Mouse (Mus musculus): ENCODE measurements around the gene Gpatch4.

Gpatch4 gene

DNA sequence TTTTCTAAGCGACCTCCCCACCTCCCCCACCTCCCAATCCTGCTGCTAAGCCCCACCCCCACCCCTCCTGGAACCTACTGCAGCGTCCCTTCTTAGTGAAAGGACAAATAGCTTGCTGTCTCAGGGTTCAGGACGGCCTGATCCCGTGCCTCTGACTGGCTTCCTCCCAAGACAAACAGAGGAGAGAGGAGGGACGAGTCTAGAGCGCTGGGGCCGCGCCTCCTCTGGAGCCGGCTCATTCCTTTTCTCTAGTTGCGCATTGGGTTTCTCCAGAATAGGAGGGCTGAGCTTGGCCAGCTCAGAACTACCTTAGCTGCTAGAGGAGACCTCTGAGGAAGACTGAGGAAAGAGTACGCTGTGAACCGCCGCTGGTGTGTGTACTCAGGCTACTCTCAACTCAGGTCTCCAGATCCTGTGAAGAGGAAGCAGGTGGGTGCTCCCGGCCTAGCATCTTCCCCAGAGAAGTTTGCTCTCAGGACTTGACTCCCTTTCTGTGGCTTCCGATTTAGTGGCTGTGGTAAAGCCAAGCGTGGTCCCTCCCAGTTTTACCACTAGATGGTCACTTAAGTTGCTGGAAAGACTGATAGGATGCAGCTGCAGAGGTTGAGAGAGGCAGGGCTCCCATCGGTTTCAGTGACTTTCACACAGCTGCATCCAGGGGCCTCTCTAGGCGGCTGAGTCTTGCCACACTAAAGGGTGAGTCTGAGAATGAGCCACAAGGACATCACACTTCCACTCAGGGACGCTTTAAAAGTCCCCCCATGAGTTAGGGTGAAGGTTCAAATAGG, 12.1 kb upstream of the Gpatch4 start:
- in situ Hi-C loops (cut with MboI, MseI) = no loop called here

DNA sequence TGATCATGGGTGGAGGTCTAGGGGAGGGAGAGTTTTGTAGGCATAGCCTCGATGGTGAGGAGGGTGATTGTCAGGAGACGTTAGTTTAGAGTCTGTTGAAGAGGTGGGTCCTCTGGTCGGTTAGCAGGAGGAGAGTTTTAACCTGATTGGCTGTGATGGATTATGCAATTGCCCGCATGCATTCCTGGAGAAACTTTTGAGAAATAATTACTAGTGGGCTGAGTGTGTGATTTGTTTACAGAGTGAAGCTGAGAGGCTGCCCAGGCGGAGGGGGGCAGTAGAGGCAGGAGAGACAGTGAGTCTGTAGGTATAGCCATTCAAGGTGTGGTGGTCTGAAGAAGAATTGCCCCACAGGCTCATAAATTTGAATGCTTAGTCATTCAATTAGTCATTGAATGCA, 9.4 kb upstream of the Gpatch4 start:
- in situ Hi-C loops (cut with MboI, MseI) = no loop called here

DNA sequence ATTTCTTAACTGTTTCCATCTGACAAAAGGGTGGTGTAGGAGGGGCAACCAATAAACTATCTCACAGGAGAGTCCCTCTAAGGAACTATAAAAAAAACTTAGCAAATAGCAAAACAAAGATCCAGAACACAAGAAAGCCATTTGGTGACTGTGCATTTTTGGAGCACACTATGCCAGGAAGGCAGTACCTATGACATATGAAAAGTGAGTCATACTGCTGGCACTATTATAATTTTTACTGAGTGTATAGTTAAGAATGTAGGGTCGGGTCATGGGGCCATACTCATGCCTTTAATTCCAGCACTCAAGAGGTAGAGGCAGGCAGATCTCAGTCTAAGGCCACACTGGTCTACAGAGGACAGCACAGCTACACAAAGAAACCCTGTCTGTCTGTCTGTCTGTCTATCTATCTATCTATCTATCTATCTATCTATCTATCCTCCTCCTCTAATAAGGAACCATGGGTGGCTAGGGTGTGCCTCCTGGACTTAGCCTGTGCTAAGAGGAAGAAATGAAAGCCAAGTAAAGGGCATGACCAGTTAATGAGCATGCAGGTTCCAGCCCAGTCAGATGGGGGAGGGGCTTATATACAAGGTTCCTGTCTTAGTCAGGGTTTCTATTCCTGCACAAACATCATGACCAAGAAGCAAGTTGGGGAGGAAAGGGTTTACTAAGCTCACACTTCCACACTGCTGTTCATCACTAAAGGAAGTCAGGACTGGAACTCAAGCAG, 7.2 kb upstream of the Gpatch4 start:
- in situ Hi-C loops (cut with MboI, MseI) = no loop called here

DNA sequence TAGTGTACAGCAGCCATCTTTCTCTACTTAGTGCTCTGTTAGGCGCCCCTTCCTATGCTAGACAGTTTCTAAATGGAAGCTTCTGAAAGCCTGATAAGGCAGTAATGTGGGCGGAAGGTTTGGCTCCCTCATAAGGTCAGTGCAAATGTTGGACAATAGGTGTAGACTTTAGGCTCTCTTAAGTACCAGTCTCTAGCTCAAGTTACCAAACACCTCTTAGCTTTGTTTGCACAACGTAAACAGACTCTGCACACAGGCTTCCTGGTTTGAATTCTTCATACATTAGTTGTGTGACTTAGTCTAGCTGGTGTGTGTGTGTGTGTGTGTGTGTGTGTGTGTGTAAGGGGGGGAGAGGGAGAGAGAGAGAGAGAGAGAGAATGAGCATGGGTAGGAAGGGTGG, 6.6 kb downstream of the Gpatch4 start:
- in situ Hi-C loops (cut with MboI, MseI) = no loop called here

DNA sequence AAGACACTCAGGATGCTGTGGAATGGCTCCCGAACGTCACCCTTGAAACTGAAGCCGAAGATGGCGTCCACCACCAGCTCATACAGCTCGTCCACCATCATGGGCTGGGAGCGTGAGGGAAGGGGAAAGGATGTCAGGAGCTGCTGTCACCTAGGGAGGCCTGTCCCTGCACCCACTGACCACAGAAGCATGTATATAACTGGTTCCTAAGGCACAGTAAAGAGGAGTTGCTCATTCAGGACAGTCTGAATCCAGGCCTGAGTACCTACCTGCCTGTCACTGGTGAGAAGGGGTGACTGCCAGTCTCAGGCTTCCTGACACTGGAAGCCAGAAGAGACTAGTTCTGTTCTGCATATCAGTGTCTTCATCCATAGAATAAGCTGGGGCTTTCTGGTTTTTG, 14.1 kb downstream of the Gpatch4 start:
- in situ Hi-C loops (cut with MboI, MseI) = loop anchor here in 1 of 2 experiments (5.0 kb wide), 1 partner anchor 35 kb away; no protein-coding TSS in a partner anchor

DNA sequence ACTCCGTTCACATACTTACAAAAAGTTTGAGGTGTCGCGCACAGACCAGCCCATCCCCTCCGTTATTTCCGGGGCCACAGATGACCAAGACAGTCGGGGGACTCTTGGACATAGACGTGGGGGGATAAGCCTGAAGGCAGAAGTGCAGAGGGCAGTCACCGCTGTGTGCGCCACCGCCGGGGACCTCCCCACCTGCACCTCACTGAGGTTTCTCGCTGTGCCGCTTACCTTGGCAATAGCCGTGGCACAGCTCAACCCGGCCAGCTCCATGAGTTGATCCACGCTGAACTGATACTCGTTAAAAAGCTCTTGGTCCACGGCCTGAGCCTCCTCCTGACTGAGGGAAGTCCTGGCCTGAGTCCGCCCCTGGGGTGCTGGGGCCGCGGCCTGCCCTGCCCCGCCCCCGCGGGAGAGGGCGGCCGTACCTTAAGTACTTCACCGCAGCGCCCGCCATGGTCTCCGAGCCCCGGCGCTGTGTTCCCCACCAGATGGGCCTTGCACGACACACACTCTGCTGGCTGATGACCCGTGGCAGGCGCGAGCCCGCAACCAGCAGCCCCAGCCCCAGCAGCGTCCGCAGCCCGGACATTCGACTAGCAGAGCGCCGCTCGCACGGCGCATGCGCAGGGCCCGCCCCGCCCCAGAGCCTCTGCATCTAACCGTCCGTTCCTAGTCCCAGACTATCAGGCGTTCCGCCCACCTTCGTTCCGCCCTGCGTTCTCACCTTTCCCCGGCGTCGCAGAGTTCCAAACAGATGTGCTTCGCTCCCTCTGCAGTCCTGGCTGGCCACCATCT, 15.2 kb downstream of the Gpatch4 start, which contains the start of gene Naxe:
Gene Naxe (minus strand): TSS at position 594 of the 795 bp plus-strand sequence.
- in situ Hi-C loops (cut with MboI, MseI) = loop anchor here in 1 of 2 experiments (5.0 kb wide), 1 partner anchor 36 kb away; no protein-coding TSS in a partner anchor

DNA sequence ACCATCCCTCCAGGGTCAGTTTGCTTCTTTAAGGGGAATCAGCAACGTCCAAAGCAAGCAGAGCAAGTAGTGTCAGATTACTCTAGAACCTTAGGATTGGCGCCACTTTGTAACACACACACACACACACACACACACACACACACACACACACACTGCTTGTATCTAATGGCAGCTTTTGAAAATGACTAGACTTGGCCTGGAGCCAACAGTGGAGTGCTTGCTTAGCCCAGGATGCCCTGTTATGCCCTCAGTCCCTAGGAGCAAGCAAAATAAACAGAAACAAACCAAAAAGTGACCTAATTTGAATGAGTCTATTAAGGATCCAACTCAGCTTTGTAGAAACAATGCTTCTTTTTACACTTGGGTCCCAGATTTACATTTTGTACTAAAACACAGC, 25.5 kb downstream of the Gpatch4 start:
- in situ Hi-C loops (cut with MboI, MseI) = no loop called here

DNA sequence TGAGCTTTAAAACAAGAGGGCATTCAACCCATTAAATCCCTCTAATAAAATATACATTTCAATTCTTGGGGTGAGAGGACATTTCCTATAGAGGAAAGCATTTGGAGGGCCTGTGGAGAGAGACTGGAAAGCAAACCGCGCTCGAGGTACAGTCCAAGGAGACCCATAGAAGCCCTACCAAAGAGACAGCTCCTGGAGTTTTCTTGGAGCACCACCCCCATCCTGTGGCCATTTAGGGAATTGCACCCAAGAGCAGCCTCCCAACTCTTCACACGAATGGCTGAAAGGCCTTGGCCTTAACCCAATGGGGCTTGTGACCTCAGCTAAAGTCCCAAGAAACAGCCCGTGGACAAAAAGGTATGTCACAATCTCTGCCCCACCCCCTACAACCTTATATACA, 28.9 kb downstream of the Gpatch4 start:
- in situ Hi-C loops (cut with MboI, MseI) = loop anchor here (5.0 kb wide), 2 partner anchors 64 to 69 kb away; partner anchors contain the start of gene Bcan (in 1 of the 2)

DNA sequence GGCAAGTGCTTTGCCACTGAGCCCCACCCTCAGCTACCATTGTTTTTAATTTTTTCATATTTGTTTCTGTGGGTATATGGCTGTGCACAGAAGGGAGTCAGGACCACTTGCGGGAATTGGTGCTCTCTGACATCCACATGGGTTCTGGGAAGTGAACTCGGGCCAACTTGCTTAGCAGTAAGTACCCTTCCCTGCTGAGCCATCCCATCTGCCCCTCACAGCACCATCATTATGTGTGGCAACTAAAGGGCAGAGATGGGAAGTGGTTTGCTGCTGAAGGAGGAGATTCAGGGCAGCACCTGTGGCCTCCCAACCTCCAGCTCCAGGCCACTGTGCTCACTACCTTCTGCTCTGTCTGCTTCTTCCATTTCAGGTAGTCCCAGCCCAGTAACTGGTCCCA, 30.7 kb downstream of the Gpatch4 start:
- in situ Hi-C loops (cut with MboI, MseI) = loop anchor here (5.0 kb wide), 2 partner anchors 66 to 71 kb away; partner anchors contain the start of gene Bcan (in 1 of the 2)

DNA sequence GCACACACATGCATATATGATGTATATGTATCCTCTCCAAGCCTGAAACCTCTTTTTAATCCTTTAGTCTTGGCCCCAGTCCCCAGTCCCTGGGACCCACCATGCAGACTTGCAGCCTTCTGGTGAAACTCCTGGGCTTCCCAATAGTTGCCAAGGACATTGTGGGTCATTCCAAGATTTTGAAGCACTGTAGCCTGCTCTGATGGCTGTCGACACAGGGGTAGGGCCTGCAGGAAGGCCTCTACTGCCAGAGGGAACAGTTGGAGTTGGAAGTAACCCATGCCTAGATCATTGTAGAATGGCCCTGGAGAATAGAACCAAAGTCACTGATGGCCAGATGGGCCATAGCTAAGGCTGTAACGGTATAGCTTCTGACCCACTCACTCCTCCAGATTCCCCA, 31.4 kb downstream of the Gpatch4 start:
- in situ Hi-C loops (cut with MboI, MseI) = loop anchor here (5.0 kb wide), 2 partner anchors 67 to 72 kb away; partner anchors contain the start of gene Bcan (in 1 of the 2)

DNA sequence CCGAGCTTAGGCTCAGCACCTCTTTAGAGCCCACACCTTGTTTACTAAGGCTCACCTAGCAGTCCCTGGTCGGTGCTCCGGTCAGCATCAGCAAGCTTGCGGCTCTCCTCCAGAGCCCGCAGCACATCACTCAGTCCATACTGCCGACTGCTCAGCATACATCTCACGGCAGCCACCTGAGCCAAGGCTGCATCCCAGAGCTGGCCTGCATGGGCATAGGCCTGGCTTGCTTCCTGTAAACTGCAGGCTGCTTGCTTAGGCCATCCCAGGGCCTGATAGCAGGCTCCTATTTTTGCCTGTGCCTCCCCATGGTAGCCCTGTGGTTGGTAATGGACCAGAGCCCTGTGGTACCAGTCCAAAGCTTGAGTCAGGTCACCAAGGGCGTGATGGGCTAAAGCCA, 31.9 kb downstream of the Gpatch4 start:
- in situ Hi-C loops (cut with MboI, MseI) = loop anchor here (5.0 kb wide), 2 partner anchors 67 to 72 kb away; partner anchors contain the start of gene Bcan (in 1 of the 2)

DNA sequence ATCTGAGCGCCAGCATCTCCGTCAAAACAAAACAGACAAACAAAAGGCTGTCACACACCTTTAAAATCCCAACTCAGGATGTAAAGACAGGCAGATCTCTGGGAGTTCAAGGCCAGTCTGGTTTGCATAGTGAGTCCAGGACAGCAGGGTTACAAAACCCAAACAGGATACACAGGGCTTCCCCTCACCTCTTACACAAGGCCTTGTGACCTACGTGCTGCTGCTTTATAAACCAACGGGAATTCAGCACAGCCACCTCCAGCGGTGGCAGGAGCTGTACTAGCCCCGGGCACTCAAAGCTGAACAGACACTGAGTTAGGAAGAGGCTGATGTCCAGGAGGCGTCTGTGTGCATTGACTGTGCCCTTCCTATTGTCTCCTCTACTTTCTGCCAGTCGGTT, 34.5 kb downstream of the Gpatch4 start:
- in situ Hi-C loops (cut with MboI, MseI) = no loop called here

DNA sequence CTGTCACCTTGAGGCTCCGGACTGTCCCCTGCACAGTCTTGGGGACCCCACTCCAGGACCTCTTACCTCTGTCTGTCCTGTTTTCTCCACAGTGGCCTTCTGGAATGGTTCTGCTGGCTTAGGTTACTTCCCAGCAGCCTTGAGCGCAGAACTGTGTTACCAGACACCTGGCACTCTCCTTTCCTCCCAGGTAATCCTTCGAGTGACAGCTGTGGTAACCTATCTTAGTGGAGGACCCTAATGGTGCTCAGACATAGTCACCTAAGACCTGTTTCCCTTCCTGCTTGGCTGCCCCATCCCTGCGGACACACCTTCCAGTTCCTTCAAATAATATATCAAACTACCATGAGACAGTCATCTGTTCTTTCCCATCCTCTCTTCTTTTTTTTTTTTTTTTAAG, 35.3 kb downstream of the Gpatch4 start, which contains the start of gene Ttc24:
Gene Ttc24 (minus strand): TSS at position 101 of the 400 bp plus-strand sequence.
- in situ Hi-C loops (cut with MboI, MseI) = no loop called here

DNA sequence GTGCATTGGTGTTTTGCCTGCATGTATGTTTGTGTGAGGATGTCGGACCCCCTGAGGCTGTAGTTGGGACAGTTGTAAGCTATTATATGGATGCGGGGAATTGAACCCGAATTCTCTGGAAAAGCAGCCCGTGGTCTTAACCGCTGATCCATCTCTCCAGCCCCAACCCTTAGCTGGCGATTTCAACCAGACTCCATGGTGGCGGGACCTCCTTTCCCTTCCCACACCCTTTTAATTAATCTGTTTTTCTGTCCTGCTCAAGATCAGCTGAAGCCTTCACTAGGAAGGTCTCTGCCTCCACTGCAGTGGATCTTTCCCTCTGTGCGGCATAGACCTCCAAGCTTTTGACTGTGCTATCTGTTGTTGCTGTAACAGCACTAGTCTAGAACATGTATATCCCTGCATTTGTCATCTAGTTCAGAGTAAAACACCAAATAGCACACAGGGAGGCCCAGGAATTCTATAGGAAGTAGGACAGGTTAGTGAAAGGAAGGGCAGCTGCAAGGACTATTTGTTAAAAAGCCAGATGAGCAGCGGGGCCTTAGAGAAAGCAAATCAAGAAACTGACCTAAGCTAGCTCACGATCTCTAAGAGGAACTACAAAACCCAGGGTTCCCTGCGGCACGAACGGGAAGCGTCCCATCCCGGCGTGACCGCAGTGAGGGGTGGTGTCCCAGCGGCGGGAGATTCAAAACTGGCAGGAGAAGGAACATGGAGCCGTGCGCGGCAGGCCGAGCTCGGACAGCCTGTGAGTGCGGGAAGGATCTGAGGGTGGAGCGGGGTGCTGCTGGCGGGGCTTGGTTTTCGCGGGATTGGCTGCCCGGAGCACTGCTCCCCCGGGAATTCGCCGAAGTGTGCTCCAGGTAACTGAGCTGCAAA, 38.7 kb downstream of the Gpatch4 start, which contains the start of gene Iqgap3:
Gene Iqgap3 (plus strand): TSS at position 627 of the 879 bp plus-strand sequence.
- in situ Hi-C loops (cut with MboI, MseI) = loop anchor here in 1 of 2 experiments (10.0 kb wide), 1 partner anchor 163 kb away; no protein-coding TSS in a partner anchor

DNA sequence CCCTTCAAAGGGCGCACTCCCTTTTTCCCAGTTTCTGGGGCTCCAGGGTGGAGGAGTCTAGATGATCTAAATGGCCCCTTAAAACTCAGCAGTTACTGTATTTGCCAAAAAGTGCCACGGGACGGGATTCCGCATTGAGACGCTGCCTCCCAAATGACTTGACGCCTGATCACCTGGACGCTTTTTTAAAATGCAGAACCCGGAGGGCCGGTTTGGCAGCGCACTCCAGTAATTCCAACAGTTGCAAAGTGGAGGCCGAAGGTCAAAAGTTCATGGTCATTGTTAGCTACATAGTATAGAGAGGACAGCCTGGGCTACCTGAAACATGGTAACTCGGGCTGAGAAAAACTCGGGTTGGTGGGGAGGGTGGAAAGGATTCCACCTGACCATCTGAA, 39.3 kb downstream of the Gpatch4 start:
- in situ Hi-C loops (cut with MboI, MseI) = loop anchor here in 1 of 2 experiments (10.0 kb wide), 1 partner anchor 163 kb away; no protein-coding TSS in a partner anchor

DNA sequence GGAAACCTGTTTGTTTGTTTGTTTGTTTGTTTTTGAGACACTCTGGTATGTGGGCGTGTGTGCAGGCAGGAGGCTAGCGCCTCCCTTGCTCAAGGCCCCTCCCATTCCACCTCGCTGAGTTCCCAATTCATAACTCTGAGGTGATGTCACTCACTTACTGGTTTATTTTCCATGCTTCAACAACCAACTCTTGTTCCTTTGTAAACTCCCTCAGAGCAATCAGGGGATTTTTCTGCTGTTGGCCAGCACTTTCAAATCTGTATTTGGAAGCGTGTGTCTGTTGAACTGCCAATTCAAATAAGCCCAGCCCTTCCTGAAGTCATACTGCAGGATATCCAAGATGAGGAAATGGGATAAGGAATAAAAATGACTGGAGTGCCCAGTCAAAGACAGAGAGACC, 39.8 kb downstream of the Gpatch4 start:
- in situ Hi-C loops (cut with MboI, MseI) = loop anchor here in 1 of 2 experiments (10.0 kb wide), 1 partner anchor 162 kb away; no protein-coding TSS in a partner anchor

DNA sequence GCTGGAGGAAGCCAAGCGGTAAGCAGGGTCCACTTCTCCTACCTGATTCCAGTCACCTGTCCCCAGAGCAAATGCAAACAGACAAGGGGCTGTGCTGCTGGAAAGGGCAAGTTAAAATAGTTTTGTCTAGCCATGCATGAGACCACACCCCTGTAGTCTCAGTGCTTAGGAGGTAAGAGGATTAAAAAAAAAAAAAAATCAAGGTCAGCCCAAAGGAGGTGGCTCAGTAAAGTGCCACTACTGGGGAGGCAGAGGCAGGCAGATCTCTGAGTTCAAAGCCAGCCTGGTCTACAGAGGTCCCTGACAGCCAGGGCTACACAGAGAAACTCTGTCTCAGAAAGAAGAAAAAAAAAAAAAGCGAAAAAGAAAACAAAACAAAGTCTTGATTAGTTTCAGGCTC, 41.1 kb downstream of the Gpatch4 start:
- in situ Hi-C loops (cut with MboI, MseI) = loop anchor here in 1 of 2 experiments (10.0 kb wide), 1 partner anchor 161 kb away; no protein-coding TSS in a partner anchor

DNA sequence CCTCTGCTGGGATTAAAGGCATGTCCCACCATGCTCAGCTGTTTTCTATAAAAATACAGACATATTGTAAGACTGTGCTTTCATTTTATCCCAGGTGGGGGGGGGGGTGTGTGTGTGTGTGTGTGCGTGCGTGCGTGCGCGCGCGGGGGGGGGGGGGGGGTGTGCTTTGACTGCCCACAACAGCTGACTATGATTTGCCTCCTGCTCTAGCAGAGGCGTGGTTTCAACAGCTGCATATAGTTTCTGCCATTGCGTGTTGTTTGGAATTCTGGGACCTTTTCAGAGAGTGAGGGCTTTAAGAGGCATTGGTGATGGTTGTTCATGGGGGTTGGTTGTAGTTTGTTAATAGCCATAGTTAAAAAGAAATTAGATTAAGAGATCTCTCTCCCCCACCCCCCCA, 42.6 kb downstream of the Gpatch4 start:
- in situ Hi-C loops (cut with MboI, MseI) = loop anchor here in 1 of 2 experiments (10.0 kb wide), 1 partner anchor 159 kb away; no protein-coding TSS in a partner anchor

DNA sequence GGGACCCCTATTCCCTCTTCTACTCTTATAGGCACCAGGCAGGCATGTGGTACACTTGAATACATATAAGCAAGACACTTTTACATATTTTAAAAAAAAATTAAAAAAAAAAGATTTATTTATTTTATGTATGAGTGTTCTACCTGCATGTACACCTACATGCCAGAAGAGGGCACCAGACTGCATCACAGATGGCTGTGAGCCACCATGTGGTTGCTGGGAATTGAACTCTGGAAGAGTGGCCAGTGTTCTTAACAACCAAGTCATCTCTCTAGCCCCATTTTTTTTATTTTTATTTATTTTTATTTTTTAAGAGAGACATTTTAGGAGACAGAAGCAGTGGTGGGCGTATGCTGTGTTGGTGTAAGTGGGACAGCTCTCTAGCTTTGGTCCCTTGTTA, 44.8 kb downstream of the Gpatch4 start:
- in situ Hi-C loops (cut with MboI, MseI) = loop anchor here in 1 of 2 experiments (10.0 kb wide), 1 partner anchor 157 kb away; no protein-coding TSS in a partner anchor

DNA sequence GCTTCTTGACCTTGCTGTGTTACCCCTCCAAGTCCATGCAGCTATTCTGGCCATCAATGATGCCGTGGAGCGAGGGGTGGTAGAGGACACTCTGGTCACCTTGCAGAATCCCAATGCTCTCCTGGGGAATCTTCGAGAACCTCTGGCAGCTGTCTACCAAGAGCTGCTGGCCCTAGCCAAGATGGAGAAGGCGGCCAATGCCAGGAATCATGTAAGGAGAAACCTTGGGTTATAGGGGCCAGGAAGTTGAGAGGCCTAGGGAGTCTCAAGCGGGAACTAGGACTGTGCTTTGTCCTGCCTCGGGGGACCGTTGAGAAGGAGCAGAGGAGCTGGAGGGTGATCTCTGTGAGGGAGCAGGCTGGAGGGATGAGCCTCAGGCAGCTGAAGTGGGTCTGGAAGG, 47.2 kb downstream of the Gpatch4 start:
- in situ Hi-C loops (cut with MboI, MseI) = loop anchor here (5.0 kb wide), 3 partner anchors 37 to 82 kb away; no protein-coding TSS in a partner anchor

Data from T-helper 17 cell (primary cell).